Mouse (Mus musculus) stomach, adult 2 months (tissue): ENCODE data around the gene Ddit4l. TPM values are rescaled to one million over a fixed set of nuclear protein-coding genes. Genes with fewer than 3 reads are reported as not detected.

Experiments
- polyA plus RNA-seq: library from polyadenylated mRNA; depleted of rRNA; stranded (reverse); fragments of >200 nt; gene quantifications from 2 replicates; pipeline ENCODE4 v1.2.3, GENCODE M21; 2012; rRNA removed

The Ddit4l gene
- polyA plus RNA-seq: 0.74 and 0.97 TPM in 2 replicates

GRCm38 (mm10) chr3:137621312-137621711, at the start of gene Ddit4l:
Gene Ddit4l, plus strand, starts transcription at chr3:137621612.

GRCm38 (mm10) chr3:137671224-137671623, 49.8 kb downstream of the Ddit4l start, which contains the start of gene Gm21962:
Gene Gm21962, plus strand, starts transcription at chr3:137671524.

Other genes with a start within 250 kb of the Ddit4l start
- gene Gm21962, start 49.9 kb downstream of the Ddit4l start, polyA plus RNA-seq: not detected in 2 replicates
- gene H2afz, start 242.9 kb downstream of the Ddit4l start, polyA plus RNA-seq: 116 and 172 TPM in 2 replicates
- 1.0 and 1.2 TPM in 2 replicates for gene Dnajb14, start 246.1 kb downstream of the Ddit4l start, polyA plus RNA-seq